Mouse (Mus musculus): ENCODE data around the gene Ccdc102a.

The Ccdc102a gene

DNA sequence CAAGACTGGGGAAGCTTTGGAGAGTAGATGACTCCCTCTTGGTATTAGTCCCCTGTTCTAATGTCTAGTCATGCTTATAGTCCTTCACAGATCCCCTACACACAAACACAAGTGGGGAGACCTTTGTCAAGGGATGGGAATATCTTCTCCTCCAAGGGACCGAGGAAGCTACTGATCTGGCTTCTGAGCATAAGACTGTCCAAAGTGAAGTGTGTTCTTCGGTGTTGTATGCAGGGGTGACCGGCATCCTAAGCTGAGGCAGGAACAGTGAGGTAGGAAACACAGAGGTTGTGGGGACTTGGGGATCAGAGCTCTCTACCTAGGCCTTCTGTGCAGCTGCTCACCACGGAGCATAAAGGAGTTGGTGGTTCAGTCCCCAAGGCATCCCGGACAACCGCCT lies 4.3 kb upstream of the Ccdc102a start:
- no peak for DNase-seq (ENCODE audit: low spot score)

DNA sequence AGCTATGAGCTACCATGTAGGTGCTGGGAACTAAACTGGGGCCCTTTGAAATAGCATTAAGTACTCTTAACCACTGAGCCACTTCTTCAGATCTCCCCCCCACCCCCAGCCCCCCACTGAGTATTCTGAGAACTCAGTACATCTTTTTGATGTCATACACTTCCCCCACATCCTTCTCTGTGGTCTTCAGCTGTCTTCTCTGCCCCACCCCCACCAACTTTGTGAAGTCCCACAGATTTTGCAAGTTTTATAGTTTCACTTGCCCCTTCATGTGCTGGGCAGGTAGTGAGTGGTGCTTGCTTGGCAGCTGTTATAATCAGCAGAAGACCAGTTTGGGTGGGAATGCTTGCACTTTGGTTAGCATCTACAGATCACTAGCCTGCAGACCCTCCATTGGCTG lies 1.4 kb upstream of the Ccdc102a start:
- no peak for DNase-seq (ENCODE audit: low spot score)

DNA sequence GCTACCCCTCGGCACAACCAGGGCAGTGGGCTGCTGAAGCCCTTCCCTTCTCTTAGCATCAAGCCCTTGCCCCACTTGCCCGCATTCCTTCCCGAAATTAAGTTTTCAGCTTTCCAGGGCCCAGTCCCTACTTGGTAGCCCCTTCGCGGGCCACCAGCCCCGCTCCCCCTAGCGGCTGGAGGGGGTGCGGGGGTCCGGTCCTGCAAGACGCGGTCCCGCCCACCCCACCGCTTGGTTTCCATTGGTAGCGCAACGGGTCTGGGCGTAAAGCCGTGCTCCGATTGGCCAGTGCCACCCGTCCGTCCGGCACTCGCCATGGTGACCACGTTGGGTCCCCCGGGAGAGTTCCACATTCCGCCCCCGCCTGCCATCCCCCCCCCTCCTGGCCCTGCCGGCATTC lies 546 bp downstream of the Ccdc102a start:
- DNase-seq (ENCODE audit: low spot score) = peak; percentile 54

DNA sequence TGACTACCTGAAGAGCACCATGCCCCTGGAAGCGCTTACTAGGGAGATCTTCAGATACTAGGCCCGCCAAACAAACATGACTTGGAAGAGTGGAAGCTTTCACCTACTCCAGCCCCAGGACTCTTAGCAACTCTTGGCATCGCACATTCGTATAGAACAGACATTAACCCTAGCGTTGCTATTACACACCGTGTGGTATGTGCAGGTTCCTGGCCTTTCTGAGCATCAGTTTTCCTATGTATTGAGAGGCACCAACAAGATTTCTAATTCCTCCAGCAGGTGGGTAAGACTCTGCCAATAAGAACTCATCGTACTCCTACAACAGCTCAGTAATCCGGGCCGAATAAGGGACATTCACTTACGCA lies 956 bp downstream of the Ccdc102a start:
- no peak for DNase-seq (ENCODE audit: low spot score)

DNA sequence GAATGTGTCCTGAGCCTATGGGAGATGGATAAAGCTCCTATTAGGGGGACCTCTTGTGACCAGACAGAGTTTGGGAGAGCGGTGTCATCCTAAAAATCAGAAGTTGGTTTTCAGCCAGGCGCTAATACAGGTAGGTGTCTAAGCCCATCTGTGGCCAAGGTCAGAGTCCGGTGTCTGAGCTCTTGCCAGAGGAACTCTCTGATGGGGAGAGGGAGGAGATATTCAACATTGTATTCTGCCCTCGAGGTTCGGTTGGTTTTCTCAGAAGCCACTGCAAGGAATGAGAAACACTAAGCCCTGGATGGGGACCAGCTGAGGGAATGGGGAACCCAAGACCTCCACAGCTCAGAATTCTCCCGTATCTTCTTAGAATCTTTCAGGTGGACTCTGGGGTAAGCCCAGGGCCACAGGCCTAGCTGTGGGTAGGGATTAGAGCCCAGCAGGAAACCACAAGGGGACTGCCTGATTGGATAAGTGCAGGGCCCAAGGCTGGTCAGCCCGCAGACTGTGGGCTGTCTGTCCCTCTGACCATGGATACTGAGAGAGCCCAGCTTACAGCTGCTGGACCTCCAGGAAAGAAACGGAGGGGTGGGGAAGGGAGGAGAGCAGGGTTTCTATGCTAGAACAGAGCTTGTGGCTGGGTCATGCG lies 1.5 kb downstream of the Ccdc102a start:
- no peak for DNase-seq (ENCODE audit: low spot score)

DNA sequence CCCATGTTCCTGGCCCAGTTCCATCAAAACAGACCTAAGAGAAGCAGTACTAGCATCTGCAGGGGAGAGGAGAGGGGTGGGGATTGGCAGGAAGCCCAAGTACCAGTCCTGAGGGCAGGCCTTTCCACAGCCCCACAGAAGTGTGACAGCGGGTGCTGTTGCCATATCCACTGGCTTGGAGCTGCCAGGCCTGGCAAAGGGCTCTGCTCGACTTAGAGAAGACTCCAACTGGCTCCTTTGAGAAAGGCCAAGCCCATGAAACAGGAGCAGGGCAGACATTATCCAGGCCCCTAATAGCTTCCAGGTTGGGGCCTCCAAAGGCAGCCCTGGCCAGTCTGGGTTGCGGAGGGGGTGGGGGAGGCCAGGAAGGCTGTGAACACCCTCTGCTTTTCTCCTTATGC lies 3.2 kb downstream of the Ccdc102a start:
- DNase-seq (ENCODE audit: low spot score) = no peak

DNA sequence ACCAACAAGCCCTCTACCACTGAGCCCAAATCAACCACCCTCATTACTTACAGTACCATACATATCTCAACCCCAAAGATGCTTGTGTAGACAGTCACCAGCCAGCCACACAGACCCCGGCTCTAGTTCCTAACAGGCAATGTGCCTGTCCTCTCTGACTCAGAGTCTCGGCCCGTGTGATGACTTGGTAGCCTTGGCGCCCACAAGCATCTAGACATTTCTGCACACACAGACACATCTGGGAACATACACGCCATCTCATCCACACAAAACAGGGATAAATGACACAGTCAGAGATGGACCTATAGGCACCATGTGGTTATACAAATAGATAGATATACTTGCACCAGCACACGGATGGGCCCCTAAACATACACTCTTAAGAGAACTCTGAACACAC lies 3.6 kb downstream of the Ccdc102a start:
- no peak for DNase-seq (ENCODE audit: low spot score)

DNA sequence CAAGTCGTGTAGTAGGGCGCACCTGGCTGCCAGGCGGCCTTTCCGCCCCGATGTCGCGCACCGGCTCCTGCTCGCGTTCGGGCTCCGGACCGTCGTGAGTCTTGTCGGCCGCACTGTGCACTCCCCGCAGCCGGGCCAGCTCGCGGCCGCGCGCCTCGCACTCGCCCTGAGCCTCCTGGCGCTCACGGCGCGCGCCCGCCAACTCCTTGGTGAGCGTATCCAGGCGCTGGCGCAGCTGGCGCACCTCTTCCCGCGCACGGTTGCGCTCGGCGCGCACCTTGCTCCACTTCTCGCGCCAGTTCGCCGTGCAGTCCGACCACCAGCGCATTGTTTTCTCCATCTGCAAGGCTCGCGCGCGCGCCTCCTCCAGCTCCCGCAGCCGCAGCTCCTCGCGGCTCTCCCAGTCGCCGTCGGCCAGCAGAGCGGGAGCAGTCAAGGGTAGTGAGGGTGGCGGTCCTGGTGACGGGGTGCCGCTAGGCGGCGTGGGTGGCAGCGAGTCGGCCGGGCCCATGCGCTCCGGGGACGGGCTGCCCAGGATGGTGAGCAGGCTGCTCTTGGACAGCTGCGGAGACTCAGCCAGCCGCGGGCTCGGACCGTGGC lies 4.7 kb downstream of the Ccdc102a start:
- no peak for DNase-seq (ENCODE audit: low spot score)

DNA sequence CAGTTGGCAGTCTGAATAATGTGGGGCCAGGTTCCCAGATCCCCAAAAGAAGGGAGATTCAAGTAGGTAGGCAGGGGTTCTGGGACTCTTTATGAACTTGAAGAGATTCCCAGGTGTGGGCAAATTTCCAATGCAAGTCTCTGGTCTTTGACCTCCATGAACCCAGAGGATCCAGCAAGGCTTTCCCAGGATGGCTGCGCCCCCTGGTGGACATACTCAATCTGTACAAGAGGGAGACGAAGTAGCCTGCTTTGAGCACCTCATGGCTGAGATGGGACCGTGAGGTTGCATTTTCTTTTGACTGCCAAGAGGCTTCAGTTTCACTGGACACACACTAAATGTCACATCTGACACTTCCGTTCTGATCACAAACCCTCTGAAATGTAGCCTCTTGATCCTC lies 9.1 kb downstream of the Ccdc102a start:
- DNase-seq (ENCODE audit: low spot score) = peak; percentile 88

DNA sequence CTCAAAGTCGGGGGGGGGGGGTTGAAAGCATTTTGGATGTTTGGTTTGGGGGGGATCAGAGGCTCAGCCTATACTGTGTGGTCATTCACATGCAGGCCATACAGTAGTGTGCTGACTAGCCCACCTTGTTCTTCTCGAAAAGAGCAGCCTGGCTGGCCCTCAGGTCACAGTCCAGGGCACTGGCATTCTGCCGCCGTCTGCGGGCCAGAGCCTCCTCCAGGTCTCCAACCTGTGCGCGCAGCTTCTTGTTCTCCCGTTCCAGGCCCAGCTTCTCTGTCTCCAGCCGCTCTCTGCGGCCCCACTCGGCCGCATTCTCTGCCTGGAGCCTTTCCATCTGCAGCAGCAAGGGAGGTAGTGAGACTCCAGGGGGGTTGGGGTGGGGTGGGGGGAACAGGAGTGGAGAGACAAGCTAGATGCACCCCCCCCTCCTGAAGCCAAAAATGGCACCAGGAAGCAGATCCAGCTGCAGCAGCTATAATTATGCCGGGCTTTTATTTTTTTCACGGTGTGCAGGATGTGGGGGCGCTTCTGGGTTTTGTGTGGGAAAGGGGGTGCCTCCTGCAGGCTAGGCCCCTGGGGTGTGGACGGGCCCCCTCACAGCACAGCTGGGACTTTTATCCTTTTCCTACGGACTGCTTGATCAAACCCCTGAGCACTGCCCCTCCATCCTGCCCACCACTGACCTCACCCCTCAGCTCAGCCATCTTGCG lies 10.2 kb downstream of the Ccdc102a start:
- no peak for DNase-seq (ENCODE audit: low spot score)

DNA sequence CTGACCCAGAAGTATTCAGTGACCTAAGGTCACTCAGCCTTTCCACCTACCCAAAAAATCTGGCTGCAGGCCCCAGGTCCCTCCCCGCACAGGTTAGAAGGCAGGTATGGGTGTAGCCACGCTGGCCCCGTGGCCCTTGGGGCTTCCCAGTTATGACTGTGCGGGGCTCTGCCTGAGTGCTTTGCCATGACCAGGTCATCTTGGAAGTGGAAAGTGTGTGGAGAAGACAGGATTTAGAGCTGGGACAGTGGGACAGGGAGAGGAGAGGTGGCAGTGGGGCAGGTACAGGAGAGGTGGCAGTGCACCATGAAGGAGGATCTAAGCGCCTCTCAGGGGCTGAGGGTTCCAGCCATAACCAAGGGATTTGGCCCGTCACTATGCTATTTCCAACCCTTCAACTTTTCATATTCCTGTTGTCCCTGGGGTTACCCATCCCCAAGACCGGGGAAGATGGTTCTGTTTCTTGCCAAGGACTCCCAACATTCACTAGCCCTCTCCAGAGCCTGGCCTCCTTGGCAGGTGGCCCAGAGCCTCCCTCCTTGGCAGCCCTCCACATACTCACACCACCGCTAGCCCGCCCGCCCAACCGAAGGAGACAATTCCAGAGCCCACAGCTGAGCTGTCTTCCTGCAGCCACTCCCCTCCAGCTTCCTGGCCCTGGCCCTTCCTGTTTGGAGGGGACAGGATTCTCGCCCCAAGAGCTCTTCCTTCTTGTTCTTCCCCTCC lies 13.3 kb downstream of the Ccdc102a start:
- no peak for DNase-seq (ENCODE audit: low spot score)

DNA sequence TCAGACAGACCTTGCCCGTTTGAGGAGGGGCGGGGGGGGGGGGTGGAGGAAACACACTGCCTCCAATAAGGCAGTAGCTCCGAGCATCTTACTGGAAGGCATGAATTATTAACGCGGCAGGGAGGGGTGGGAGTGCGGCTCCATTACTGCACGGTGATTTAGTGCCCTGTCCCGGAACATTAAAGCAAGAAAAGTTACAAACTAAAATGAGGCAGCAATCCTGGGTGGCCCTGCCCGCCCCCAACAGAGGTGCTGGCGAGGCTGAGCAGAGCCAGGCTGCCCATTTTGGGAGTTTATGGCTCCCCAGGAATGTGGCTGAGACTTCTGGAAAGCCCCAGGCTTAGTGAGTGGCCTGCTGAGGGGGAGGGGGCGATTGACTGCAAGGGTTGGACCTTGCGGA lies 14.2 kb downstream of the Ccdc102a start:
- DNase-seq (ENCODE audit: low spot score) = no peak

DNA sequence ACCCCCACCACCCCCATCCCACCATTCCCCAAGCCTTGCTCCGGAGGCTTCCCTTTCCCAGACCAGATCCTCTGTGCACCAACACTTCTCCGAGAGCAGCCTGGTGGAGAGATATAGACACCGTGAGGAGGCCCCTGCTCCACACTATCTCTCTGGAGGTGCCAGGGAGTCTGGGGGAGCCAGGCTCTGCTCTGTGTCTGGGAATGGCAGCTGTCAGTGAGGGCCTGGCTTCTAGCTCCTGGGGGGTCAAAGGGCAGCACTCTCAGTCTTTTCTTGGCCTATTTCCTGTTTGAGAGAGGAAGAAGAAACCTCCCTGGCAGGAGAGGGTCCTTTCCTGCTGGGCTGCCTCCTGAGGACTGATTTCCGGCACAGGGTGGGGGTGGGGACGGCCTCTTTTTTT lies 16.9 kb downstream of the Ccdc102a start:
- no peak for DNase-seq (ENCODE audit: low spot score)

DNA sequence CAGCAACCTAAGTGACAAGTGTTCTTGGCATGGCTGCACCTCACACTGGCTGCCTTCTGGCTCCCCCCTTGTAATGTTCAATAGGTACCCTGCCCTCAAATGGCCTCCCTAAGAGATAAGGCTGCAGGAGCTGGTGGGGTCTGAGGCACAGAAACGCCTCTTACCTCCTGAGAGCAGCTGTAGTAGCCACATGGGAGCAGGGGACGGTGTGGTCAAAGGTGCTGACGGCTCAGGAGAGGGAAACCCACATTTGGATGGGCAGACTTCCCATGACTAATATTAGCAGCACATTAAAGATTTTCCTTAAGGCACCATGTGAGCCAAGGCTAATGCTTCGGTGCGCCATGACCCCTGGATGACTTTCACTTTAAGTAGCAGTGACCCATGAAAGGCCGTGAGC lies 17.3 kb downstream of the Ccdc102a start:
- DNase-seq (ENCODE audit: low spot score) = no peak

DNA sequence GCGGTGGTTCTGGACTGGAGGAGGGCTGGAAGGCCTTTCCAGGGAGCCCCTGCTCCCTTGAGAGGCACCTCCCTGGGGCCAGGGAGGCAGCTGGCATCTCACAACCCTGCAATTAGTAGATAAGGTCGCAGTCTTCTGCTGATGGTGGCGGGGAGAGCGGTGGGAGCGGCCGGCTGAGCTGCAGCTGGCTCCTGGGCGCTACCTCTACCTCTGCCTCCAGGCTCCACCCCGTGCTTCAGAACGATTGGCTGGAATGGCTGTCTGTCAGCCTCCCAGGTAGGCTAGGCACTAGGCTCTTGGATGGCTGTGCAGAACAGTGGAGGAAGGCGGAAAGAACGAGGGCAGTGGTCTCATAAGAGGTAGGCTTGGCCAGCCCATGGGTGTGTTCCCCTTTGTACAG lies 18.6 kb downstream of the Ccdc102a start:
- DNase-seq (ENCODE audit: low spot score) = peak; percentile 90

DNA sequence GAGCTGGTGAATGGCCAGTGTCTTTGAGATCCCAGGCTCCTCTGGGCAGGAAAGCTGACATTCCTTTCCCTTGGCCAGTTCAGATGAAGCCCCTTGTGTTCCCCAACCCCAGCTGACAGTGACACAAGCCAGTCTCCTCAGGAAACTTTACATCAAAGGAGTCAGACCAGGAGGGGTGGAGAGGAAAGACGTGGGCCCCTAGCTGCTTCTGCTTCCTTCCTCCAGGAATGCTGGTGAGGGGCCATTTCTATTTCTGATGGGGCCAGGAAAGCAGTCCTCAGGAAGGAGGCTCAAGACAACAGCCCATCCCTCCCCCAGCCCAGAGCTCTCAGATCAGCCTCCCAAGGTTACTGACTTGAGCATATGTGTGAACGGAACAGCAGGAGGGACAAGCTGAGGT lies 25.0 kb downstream of the Ccdc102a start:
- DNase-seq (ENCODE audit: low spot score) = no peak

DNA sequence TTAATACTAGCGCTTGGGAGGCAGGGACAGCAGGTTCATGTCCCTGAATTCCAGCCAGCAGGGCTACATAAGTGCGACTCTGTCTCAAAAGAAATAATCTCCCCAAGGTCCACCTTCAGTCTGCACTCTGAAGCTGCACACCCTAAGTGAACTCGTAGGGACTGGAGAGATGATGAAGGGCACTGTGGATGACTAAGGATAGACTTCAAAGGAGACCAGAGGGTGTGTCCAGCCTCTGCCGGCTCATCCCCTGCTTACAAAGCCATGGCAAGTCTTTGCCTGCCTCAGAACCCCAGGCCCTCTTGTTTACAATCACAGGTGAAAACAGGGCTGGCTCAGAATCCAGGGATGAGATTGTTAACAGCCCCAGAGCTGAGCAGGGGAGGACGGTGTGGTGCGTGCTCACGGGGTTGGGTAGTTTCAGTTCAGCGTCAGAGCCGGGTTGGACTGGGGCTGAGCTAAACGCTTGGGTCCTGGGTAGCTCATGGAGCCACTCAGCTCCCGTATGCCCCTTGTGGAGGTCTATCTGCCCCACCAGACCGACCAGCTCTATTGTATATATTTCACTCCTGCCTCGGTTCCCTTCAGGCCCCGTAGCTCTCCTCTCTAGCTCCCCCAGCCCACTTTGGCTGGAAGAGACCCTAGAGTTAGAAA lies 29.4 kb downstream of the Ccdc102a start:
- no peak for DNase-seq (ENCODE audit: low spot score)

DNA sequence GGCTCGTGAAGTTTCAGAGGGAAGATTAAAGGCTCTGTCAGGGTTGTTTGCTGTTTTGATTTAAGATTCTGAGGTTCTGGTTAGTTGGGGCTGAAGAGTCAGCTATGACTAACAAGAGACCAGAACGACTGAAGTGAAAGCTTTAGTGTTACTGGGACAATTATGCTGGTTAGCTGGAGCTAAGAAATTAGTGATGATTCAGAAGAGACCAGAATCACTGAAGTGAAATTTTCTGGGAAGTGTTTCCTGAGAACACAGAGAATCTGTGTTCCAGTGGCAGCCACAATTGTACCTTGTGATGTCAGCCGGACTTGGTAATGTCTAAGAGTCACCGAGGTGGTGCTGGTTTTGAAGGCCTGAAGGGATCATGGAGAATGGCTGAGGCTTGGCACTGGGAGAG lies 37.2 kb downstream of the Ccdc102a start:
- no peak for DNase-seq (ENCODE audit: low spot score)

DNA sequence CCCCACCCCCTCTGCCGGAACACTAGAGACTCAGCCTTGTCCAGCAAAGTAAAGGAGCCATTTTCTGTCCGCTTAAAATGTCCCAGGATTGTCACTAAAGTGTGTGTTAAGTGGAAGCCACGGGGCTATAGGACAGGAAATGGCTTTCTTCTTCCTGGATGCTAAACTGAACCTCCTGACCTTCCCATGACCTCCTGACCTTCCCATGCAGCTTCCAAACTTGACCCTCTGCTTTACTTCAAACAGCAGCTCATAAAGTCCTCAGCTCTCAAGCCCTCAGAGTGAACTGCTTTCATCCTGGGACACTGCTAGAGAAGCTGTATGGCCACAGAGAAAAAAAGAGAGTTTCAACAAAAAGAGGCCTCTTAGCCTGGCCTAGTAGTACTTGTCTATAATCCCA lies 41.1 kb downstream of the Ccdc102a start:
- no peak for DNase-seq (ENCODE audit: low spot score)

DNA sequence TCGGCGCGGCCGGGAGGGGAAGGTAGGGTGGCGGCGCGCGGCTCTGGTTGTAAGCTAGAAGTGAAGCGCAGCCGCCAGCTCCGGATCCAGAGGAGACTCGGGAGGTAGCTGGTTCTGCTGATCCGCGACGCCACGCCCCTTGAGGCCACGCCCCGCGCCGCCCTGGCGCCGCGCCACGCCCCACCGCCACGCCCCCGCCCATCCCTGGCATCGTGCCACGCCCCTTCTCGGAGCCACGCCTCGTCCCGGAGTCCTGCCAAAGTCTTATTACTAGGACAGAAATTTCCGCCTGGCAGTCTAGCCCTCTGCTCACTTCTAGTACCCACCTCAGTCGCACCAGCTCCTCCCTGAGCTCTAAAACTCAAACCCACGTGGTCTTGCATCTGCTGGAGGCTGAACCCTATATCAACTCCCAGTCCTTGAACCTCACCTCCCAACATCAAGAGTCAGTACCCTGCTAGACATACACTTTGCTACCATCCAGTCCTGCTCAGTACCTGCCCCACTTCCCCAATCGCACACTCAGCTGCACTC lies 41.6 kb downstream of the Ccdc102a start, which contains the start of gene Dok4:
Gene Dok4 (minus strand): TSS at position 134 of the 534 bp plus-strand sequence.
- peak; percentile 83 for DNase-seq (ENCODE audit: low spot score)

DNA sequence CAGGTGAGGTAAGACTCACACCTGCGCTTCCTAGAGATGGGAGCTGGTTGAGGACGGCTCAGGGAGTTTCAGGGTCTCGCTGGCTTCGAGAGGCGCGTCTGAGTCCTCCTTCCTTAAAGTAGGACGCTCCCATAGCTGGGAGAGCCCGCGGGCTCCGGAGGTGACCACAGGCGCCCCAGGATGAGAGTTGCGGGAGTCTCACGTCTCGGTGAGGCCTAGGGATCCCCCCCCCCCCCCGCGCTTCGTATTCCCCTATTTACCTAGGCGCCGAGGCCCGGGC lies 42.1 kb downstream of the Ccdc102a start:
- no peak for DNase-seq (ENCODE audit: low spot score)

DNA sequence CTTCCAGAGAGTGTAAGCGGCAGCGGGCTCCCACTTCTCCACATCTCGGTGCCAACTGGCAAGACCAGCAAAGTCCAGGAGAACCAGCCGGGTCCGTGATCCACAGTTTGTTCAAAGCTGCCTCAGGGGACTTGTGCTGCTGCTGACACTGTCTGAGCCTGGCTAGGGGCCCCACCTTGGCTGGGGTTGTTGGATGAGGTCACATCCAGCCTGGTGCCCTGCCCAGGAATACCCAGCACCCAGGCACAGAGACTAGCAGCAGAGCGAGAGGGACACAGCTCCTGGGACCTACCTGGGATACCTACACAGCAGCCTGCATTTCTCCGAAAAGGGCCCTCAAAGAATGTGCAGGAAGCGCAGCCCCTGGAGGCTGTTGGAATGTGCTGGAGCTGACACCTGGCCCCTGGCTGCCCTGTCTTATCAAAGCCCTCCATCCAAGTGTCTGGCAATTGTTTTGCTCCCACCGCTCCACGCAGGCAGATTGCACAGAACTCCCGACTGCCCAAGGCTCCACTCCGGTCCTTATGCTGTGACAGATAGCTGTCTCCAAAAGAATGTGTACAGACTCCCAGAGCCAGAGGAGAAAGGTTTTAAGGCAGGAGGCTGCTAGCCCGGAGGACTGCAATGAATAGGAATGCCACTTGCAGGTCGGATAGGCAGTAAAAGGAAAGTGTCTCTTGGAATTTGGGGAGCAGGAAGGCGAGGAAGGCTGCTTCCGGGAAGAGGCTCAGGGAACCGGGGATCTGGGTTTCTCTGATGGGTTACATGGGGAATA lies 42.6 kb downstream of the Ccdc102a start:
- DNase-seq (ENCODE audit: low spot score) = no peak

Data from c-Kit-positive CD71-positive TER-119-positive erythroid progenitor cells, embryonic 14.5 days (primary cell).